Mouse (Mus musculus) spleen, adult 2 months (tissue): Measurements from ENCODE around the gene Thy1.

Source experiments
- CTCF ChIP-seq: fragments of 200-500 bp; IDR thresholded peaks from 2 replicates; pipeline ENCODE4 v1.5.1; 2011; ENCODE audit warnings: mild to moderate bottlenecking, inconsistent platforms; ENCODE audit not compliant: insufficient read depth, insufficient read length, insufficient replicate concordance; ENCODE audit errors: extremely low read depth
- POLR2A ChIP-seq: fragments of 200-500 bp; IDR thresholded peaks from 2 replicates; pipeline ENCODE4 v1.6.1; 2011; ENCODE audit warnings: low read depth, low read length, inconsistent platforms

GRCm38 (mm10) chr9:44012761-44013301, 30.4 kb upstream of the Thy1 start:
- TF ChIP-seq POLR2A (no peak), CTCF (no peak)
